Mouse (Mus musculus): ENCODE measurements at regions not wholly inside any gene's neighbourhood (a gene's known extent, or its start where the extent isn't known, plus 50 kb on each side); places are given as distances from the start of the nearest gene placed in this dataset.

DNA sequence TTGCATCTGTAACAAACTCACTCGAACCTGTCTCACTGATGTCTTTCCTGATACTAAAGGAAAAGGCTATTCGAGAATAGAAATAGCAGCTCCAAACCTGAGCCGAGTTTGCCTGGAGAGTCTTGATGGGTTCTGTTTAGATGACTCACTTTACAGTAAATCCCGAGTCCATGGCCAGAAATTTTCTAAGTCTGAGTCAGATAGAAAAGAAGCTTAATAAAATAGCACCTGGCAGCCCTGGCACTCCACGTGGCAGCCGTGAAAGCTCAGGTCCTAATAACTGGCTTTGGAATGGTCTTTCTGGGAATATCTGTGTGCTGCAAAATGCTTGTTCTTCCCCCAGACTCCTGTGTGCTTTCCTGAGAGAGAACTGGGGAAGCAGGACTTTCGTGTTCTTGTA, 220.0 kb downstream of the Adgb start:
- TF ChIP-seq POLR2A (IDR thresholded peaks at IDR 0.05; ENCODE audit: control insufficient read depth, low read depth, low read length) (no peak), CTCF (IDR thresholded peaks at IDR 0.05; ENCODE audit: control insufficient read depth, insufficient read depth, insufficient replicate concordance, low read depth, low read length) (no peak)
